Mouse (Mus musculus): ENCODE results near the gene Sct.

Sct gene

GRCm38 (mm10) chr7:141278766-141279590 is at the start of gene Sct:
Gene Sct, minus strand, starts transcription at chr7:141279133.
- no peak for DNase-seq (ENCODE audit: low spot score in 2 of 2)

- DNase-seq (ENCODE audit: low spot score in 2 of 2): no peak
Measured at GRCm38 (mm10) chr7:141328373-141328990, 49.5 kb upstream of the Sct start.

GRCm38 (mm10) chr7:141327469-141328372 is 48.8 kb upstream of the Sct start, which contains the start of the genes Deaf1 and Tmem80:
Gene Deaf1, minus strand, starts transcription at chr7:141327690.
Gene Tmem80, plus strand, starts transcription at chr7:141327739.
- DNase-seq (ENCODE audit: low spot score in 2 of 2): peak; percentile 99 to 100

- DNase-seq (ENCODE audit: low spot score in 2 of 2): peak; percentile 57 to 71
Measured at GRCm38 (mm10) chr7:141326546-141327446, 47.9 kb upstream of the Sct start.

GRCm38 (mm10) chr7:141324686-141325085 is 45.8 kb upstream of the Sct start:
- no peak for DNase-seq (ENCODE audit: low spot score in 2 of 2)

GRCm38 (mm10) chr7:141319446-141319845 is 40.5 kb upstream of the Sct start:
- no peak for DNase-seq (ENCODE audit: low spot score in 2 of 2)

- DNase-seq (ENCODE audit: low spot score in 2 of 2): no peak
Measured at GRCm38 (mm10) chr7:141317619-141318132, 38.7 kb upstream of the Sct start.

- DNase-seq (ENCODE audit: low spot score in 2 of 2): no peak
Measured at GRCm38 (mm10) chr7:141315974-141316373, 37.0 kb upstream of the Sct start.

GRCm38 (mm10) chr7:141315076-141315475 is 36.1 kb upstream of the Sct start:
- DNase-seq (ENCODE audit: low spot score in 2 of 2): peak; percentile 60 to 63

GRCm38 (mm10) chr7:141314416-141314815 is 35.5 kb upstream of the Sct start:
- DNase-seq (ENCODE audit: low spot score in 2 of 2): no peak

- DNase-seq (ENCODE audit: low spot score in 2 of 2): no peak
Measured at GRCm38 (mm10) chr7:141304537-141304936, 25.6 kb upstream of the Sct start.

- DNase-seq (ENCODE audit: low spot score in 2 of 2): no peak
Measured at GRCm38 (mm10) chr7:141302702-141303268, 23.9 kb upstream of the Sct start.

GRCm38 (mm10) chr7:141301386-141301785 is 22.5 kb upstream of the Sct start:
- no peak for DNase-seq (ENCODE audit: low spot score in 2 of 2)

GRCm38 (mm10) chr7:141299175-141299574 is 20.2 kb upstream of the Sct start:
- DNase-seq (ENCODE audit: low spot score in 2 of 2): peak; percentile 36 to 53

GRCm38 (mm10) chr7:141297926-141298650 is 19.2 kb upstream of the Sct start:
- DNase-seq (ENCODE audit: low spot score in 2 of 2): no peak

GRCm38 (mm10) chr7:141294479-141294878 is 15.5 kb upstream of the Sct start:
- DNase-seq (ENCODE audit: low spot score in 2 of 2): no peak

GRCm38 (mm10) chr7:141293852-141294471 is 15.0 kb upstream of the Sct start:
- no peak for DNase-seq (ENCODE audit: low spot score in 2 of 2)

GRCm38 (mm10) chr7:141292583-141293388 is 13.9 kb upstream of the Sct start:
- no peak for DNase-seq (ENCODE audit: low spot score in 2 of 2)
